Mouse (Mus musculus) 3T3-L1 (cell line): Measurements from ENCODE around the gene Itpr1.

Source experiments
- DNase-seq: peaks from one replicate; pipeline ENCODE4 v3.0.0-alpha.2; 2015; ENCODE audit warnings: low read depth, low spot score

Itpr1 gene

GRCm38 (mm10) chr6:108390624-108391324 is 177.9 kb downstream of the Itpr1 start:
- DNase-seq, result no peak

DNA sequence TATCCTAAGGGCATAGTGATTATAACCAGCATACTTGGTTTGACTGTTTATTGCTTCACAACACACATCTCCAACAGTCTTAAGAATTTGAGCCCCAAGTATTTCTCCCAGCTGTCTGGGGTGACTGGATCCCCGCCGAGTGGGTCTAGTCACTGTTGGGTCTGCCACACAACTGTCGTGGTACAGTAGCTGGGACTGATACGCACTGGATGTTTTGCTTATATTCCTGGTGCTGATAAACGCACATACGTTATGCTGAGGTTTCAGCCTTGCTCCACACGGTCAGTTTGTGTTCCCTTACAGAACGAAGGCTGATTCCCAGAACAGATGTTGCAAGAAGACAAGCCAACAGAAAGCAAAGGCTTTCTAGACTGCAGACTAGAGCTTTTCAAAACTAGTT is 180.2 kb downstream of the Itpr1 start:
- no peak for DNase-seq

DNA sequence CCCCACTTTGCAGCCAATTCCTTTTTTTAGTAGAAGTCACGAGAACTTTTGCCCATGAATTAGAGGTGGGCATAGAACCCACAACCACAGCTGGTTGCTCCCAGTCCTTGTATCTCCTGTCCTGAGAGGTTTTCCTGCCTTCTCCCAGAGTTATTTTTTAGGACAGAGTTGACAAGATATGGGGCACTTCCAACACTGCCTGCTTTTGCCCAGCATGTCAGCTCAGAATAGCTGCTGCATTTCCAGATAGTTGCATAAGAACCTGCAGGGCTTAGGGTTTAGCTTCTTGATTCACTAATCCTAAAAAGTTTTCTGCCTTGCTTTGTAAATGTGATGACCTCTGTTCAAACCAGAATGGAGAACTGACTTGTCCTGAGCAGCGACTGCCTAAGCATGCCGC is 185.1 kb downstream of the Itpr1 start:
- DNase-seq, result no peak

- peak; percentile 53 for DNase-seq
These were observed 188.6 kb downstream of the Itpr1 start for GRCm38 (mm10) chr6:108401412-108401955.

- DNase-seq, result no peak
These were observed 191.8 kb downstream of the Itpr1 start for GRCm38 (mm10) chr6:108404736-108405135.

GRCm38 (mm10) chr6:108408053-108408452 is 195.2 kb downstream of the Itpr1 start:
- DNase-seq, result peak; percentile 90

DNA sequence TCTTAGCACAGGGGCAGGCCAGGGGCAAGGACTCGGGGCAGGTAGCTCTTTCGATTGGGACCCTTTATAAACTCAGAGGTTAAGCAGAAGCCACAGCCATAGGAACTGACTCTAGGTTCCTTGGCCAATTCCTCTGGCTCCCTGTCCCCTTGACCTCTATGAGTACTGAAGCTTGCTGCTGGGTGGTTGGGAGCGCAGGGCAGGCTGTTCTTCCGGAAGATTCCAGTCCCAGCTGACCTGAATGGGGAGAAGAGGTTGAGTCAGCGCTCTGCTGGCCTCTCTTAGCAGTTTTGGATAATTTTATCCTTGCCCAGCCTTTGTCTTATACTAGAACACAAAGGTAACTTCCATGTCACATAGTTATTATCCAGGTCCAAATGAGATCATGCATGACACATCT is 195.8 kb downstream of the Itpr1 start:
- DNase-seq, result no peak

- DNase-seq, result no peak
These were observed 197.9 kb downstream of the Itpr1 start for GRCm38 (mm10) chr6:108410771-108411170.

- no peak for DNase-seq
These were observed 198.3 kb downstream of the Itpr1 start for GRCm38 (mm10) chr6:108411201-108411600.

GRCm38 (mm10) chr6:108413006-108413405 is 200.1 kb downstream of the Itpr1 start:
- peak; percentile 21 for DNase-seq

- DNase-seq, result peak; percentile 71
These were observed 200.7 kb downstream of the Itpr1 start for GRCm38 (mm10) chr6:108413593-108413992.

GRCm38 (mm10) chr6:108415847-108416246 is 203.0 kb downstream of the Itpr1 start:
- DNase-seq, result no peak

GRCm38 (mm10) chr6:108417508-108417907 is 204.6 kb downstream of the Itpr1 start:
- DNase-seq, result peak; percentile 90

- no peak for DNase-seq
These were observed 205.3 kb downstream of the Itpr1 start for GRCm38 (mm10) chr6:108418218-108418617.

DNA sequence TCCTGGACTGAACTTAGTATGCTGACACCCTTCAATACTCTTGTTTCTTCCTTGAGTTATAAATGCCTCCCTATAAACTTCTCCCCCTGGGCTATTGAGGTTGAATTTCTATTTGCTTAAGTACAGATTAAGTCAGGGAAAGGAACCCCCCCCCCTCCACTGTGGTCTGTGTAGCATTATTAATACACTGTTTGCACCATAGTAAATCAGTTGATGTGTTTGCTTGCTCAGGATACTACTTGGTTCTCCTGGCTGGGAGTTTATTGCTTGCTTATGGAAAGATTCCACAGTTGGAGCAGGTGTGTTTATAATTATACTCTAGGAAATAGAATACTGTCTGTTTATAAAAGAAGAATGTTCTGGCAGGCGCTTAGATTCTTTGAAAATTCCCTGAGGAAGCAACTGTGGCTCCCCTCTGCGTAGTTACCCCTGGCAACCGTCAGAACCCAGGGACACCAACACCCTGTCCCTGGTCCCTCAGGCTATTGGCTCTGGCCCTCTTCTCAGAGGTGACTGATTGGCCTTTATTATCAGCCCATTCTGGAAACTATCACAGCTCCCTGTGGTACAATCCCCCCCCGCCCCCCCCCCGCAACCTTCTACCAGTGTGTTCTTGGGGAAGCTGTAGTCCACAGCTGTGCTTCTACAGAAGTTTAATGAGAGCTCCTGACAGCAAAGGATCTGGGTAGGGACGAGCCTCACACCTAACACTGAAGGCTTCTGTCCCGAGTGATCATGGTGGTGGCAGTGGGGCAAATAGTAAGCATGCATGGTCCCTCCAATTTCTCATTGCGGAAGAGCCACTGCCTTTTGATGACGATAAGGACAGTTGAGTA is 212.1 kb downstream of the Itpr1 start:
- DNase-seq, result no peak

GRCm38 (mm10) chr6:108426789-108427188 is 213.9 kb downstream of the Itpr1 start:
- peak; percentile 96 for DNase-seq

- DNase-seq, result no peak
These were observed 215.5 kb downstream of the Itpr1 start for GRCm38 (mm10) chr6:108428383-108428782.

- no peak for DNase-seq
These were observed 217.1 kb downstream of the Itpr1 start for GRCm38 (mm10) chr6:108429950-108430349.

GRCm38 (mm10) chr6:108431193-108431592 is 218.3 kb downstream of the Itpr1 start:
- peak; percentile 41 for DNase-seq

GRCm38 (mm10) chr6:108432836-108433235 is 219.9 kb downstream of the Itpr1 start:
- DNase-seq, result no peak

DNA sequence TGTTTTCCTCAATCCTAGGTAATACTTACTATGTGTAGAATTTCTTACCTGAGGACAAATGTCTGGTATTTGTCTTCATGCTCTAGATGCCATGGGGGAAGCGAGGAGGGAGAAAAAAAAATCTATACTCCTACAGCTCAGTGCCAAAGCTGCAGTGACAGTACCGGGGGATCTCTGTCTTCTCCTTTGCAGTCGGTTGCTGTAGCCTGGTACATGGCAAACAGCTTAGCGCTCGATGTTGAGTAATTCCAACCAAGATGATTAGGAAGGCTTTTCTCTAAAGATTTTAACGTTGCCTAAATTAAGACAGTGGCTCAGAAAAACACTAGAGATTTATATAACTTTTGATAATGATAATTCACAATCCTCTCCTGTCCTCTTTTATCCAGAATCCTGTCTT is 221.9 kb downstream of the Itpr1 start:
- DNase-seq, result no peak

DNA sequence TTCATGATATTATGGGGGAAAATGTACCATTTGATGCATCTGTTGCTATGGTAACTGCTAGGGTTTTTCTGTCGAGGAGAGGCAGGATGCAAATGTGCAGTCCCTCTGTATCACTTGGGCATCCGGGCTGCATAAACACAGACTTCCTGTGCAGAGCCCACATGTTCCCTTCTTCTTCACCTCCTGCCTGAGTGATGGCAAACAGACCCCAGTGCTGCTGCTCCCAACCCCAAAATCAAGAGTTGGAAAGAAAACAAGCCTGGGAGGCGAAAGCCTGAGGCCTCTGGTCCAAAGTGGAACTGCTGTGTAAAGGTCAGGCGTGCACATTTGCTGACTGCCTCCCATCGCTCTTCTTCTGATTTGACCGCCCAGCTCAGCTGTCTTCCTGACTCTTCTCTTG is 222.6 kb downstream of the Itpr1 start:
- DNase-seq, result no peak

DNA sequence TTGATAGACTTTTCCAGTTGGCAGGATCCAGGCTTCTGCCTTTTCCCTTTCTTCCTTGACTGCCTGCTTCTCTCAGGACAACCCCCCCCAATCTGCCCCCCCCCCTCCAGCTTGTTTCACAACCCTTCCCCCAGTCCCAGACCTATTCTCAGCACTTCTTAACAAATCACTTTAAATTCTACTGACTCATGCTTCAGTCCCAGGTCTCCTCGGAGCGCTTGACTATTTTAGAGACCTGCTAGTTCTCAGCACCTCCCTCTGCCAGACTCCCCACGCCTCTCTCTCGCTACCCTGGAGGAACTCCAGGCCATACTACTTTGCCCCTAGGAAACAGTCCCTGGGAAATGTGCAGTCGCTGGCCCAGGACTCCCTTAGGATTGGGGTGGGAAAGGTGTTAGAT is 223.7 kb downstream of the Itpr1 start:
- peak; percentile 50 for DNase-seq
